Comparison of ENCODE assay signal across 12 mouse cellular contexts in genomic region chr1:34536291-34536766, GRCm38 (mm10). TPM values are rescaled to one million over a fixed set of nuclear protein-coding genes. Genes with fewer than 3 reads are reported as not detected.
DNase-seq lines count a peak whose midpoint lies in the region; ATAC-seq and TF ChIP-seq lines count a peak whose summit lies in the region.
"Had no signal": no experiment of that assay in that cellular context is flagged by ENCODE, and none has a peak within 500 bp of the region (broad histone marks: within the 10 kb centered on the region; RNA-seq: fewer than 3 reads in every experiment).

No protein-coding gene starts in this region.

- H3K27ac ChIP-seq in layer of hippocampus, adult 2 months, result no peak overlapping the region
- H3K27ac ChIP-seq in embryonic facial prominence, embryonic 10.5 days (replicated peaks), result no peak overlapping the region
- no peak overlapping the region for H3K27ac ChIP-seq in hindbrain, embryonic 16.5 days (ENCODE audit: low read depth, low read length)
- H3K27ac ChIP-seq in neural tube, embryonic 14.5 days (ENCODE audit: low read depth, low read length), result no peak overlapping the region
- H3K27ac ChIP-seq: macrophage had no signal

- H3K9ac ChIP-seq in hindbrain, embryonic 16.5 days (ENCODE audit: low read depth, low read length), result 0 out of 2 replicates have a peak overlapping the region, but pooled peaks have one; percentile 38
- H3K9ac ChIP-seq in neural tube, embryonic 14.5 days (replicated peaks; ENCODE audit: low read depth, low read length), result no peak overlapping the region

- DNase-seq in layer of hippocampus, adult 2 months (ENCODE audit: low spot score in 2 of 2), result no peak
- DNase-seq in layer of hippocampus, postnatal 25 days (ENCODE audit: extremely low spot score in 1 of 2, low spot score in 1 of 2), result no peak
- peak; percentile 18 for DNase-seq in embryonic facial prominence, embryonic 10.5 days (ENCODE audit: low spot score)
- DNase-seq in frontal cortex, postnatal 36 days (ENCODE audit: low spot score in 2 of 2), result no peak
- no peak for DNase-seq in gastrocnemius, postnatal 4 days (ENCODE audit: low spot score in 2 of 2)
- no peak for DNase-seq in gastrocnemius, postnatal 36 days
- DNase-seq: cerebellum, postnatal 10 days had no signal

- peaks cover 44% of the 10 kb centered on the region for H3K27me3 ChIP-seq in embryonic facial prominence, embryonic 10.5 days (replicated peaks; ENCODE audit: low read depth, poor library complexity, severe bottlenecking)
- H3K27me3 ChIP-seq in hindbrain, embryonic 16.5 days (replicated peaks; ENCODE audit: control insufficient read depth, insufficient read depth, low read length), result peaks cover 23% of the 10 kb centered on the region
- peaks cover 13% of the 10 kb centered on the region for H3K27me3 ChIP-seq in neural tube, embryonic 14.5 days (ENCODE audit: control insufficient read depth, insufficient read depth, low read length)

- H3K36me3 ChIP-seq in embryonic facial prominence, embryonic 10.5 days (replicated peaks), result no peaks in the 10 kb centered on the region
- no peaks in the 10 kb centered on the region for H3K36me3 ChIP-seq in hindbrain, embryonic 16.5 days (ENCODE audit: control insufficient read depth, insufficient read depth, low read length)
- no peaks in the 10 kb centered on the region for H3K36me3 ChIP-seq in neural tube, embryonic 14.5 days (ENCODE audit: control insufficient read depth, insufficient read depth, low read length)

- WGBS in embryonic facial prominence, embryonic 10.5 days, result 2% methylated on average over 14 of the region's 14 CpGs
- WGBS in hindbrain, embryonic 16.5 days, result 3% methylated on average over 14 of the region's 14 CpGs
- WGBS in neural tube, embryonic 14.5 days, result 2% methylated on average over 14 of the region's 14 CpGs

- intact Hi-C loops in gastrocnemius, postnatal 36 days (cut with DNase I), result no loop called here

- peak overlapping the region; percentile 36; the same call in 1 of the 2 replicates for H3K4me3 ChIP-seq in layer of hippocampus, adult 2 months
- H3K4me3 ChIP-seq in embryonic facial prominence, embryonic 10.5 days, result peak overlapping the region; percentile 40
- H3K4me3 ChIP-seq in hindbrain, embryonic 16.5 days (ENCODE audit: low read length), result peak overlapping the region; percentile 33
- no peak overlapping the region; the same call in 1 of the 2 replicates for H3K4me3 ChIP-seq in neural tube, embryonic 14.5 days (ENCODE audit: low read depth, low read length)

- peaks cover 8% of the 10 kb centered on the region for H3K4me1 ChIP-seq in embryonic facial prominence, embryonic 10.5 days
- peaks cover 11% of the 10 kb centered on the region for H3K4me1 ChIP-seq in hindbrain, embryonic 16.5 days (ENCODE audit: control insufficient read depth, insufficient read depth, low read depth, low read length)
- H3K4me1 ChIP-seq in neural tube, embryonic 14.5 days (ENCODE audit: control insufficient read depth, insufficient read depth, low read length), result peaks cover 7% of the 10 kb centered on the region; the same call in 1 of the 2 replicates

- peak overlapping the region; percentile 65 for H3K4me2 ChIP-seq in hindbrain, embryonic 16.5 days (ENCODE audit: low read length)
- peak overlapping the region; percentile 37 for H3K4me2 ChIP-seq in neural tube, embryonic 14.5 days (ENCODE audit: low read depth, low read length)

- no peak for TF ChIP-seq CTCF in layer of hippocampus, adult 2 months (conservative IDR thresholded peaks at IDR 0.05)

- ATAC-seq in hindbrain, embryonic 16.5 days, result no peak
- ATAC-seq in neural tube, embryonic 14.5 days (ENCODE audit: low read depth), result no peak

- no peaks in the 10 kb centered on the region for H3K9me3 ChIP-seq in embryonic facial prominence, embryonic 10.5 days
- H3K9me3 ChIP-seq in hindbrain, embryonic 16.5 days (ENCODE audit: control insufficient read depth, low read length), result no peaks in the 10 kb centered on the region
- H3K9me3 ChIP-seq in neural tube, embryonic 14.5 days (ENCODE audit: control insufficient read depth, low read length), result no peaks in the 10 kb centered on the region

RNA-seq across cellular contexts. Expression of gene Cfc1, which starts 0.9 kb away (rescaled TPM):
- under 1 TPM in 1 of 2 experiments, not detected in 1; 0.36 TPM for total RNA-seq in layer of hippocampus, adult 2 months (2021)
- not detected for total RNA-seq in layer of hippocampus, postnatal 25 days (2021)
- 0.29 TPM in 1 of 2 replicates, not detected in the other for polyA plus RNA-seq in embryonic facial prominence, embryonic 10.5 days (2016; fragmentation: Nextera tagmentation; extraction: Ambion mirVana)
- 0.16 and 0.25 TPM in 2 replicates for polyA plus RNA-seq in hindbrain, embryonic 16.5 days (2015; fragmentation: Nextera tagmentation; extraction: Ambion mirVana)
- not detected in 2 replicates for polyA plus RNA-seq in neural tube, embryonic 14.5 days (2014; fragmentation: Nextera tagmentation; extraction: Ambion mirVana)
- total RNA-seq in gastrocnemius, postnatal 4 days (2021), result not detected
- not detected for total RNA-seq in gastrocnemius, postnatal 36 days (2021)
- polyA plus RNA-seq: macrophage, Patski had no signal

RNA-seq across cellular contexts. Expression of gene Prss40, which starts 24.4 kb away (rescaled TPM):
- not detected for total RNA-seq in layer of hippocampus, adult 2 months (2021)
- total RNA-seq in layer of hippocampus, postnatal 25 days (2021), result not detected
- not detected in 2 replicates for polyA plus RNA-seq in embryonic facial prominence, embryonic 10.5 days (2016; fragmentation: Nextera tagmentation; extraction: Ambion mirVana)
- polyA plus RNA-seq in hindbrain, embryonic 16.5 days (2015; fragmentation: Nextera tagmentation; extraction: Ambion mirVana), result not detected in 2 replicates
- not detected in 2 replicates for polyA plus RNA-seq in neural tube, embryonic 14.5 days (2014; fragmentation: Nextera tagmentation; extraction: Ambion mirVana)
- total RNA-seq in gastrocnemius, postnatal 4 days (2021), result not detected
- total RNA-seq in gastrocnemius, postnatal 36 days (2021), result not detected
- total RNA-seq: hematopoietic stem cell, adult 5-6 weeks had no signal
- polyA plus RNA-seq: macrophage, Patski had no signal

RNA-seq across cellular contexts. Expression of gene Prss39, which starts 38.1 kb away (rescaled TPM):
- not detected for total RNA-seq in layer of hippocampus, adult 2 months (2021)
- total RNA-seq in layer of hippocampus, postnatal 25 days (2021), result not detected
- polyA plus RNA-seq in embryonic facial prominence, embryonic 10.5 days (2016; fragmentation: Nextera tagmentation; extraction: Ambion mirVana), result not detected in 2 replicates
- not detected in 2 replicates for polyA plus RNA-seq in hindbrain, embryonic 16.5 days (2015; fragmentation: Nextera tagmentation; extraction: Ambion mirVana)
- polyA plus RNA-seq in neural tube, embryonic 14.5 days (2014; fragmentation: Nextera tagmentation; extraction: Ambion mirVana), result not detected in 2 replicates
- total RNA-seq in gastrocnemius, postnatal 4 days (2021), result not detected
- total RNA-seq in gastrocnemius, postnatal 36 days (2021), result not detected
- polyA plus RNA-seq: macrophage, Patski had no signal

RNA-seq across cellular contexts. Expression of gene Amer3, which starts 43.1 kb away (rescaled TPM):
- total RNA-seq in layer of hippocampus, adult 2 months (2021), result 10 to 100 TPM; 41.0 to 43.8 TPM
- 10 to 100 TPM; 41.3 to 42.0 TPM for total RNA-seq in layer of hippocampus, postnatal 25 days (2021)
- polyA plus RNA-seq in embryonic facial prominence, embryonic 10.5 days (2016; fragmentation: Nextera tagmentation; extraction: Ambion mirVana), result 0.64 TPM in 2 replicates
- 28.6 and 31.9 TPM in 2 replicates for polyA plus RNA-seq in hindbrain, embryonic 16.5 days (2015; fragmentation: Nextera tagmentation; extraction: Ambion mirVana)
- polyA plus RNA-seq in neural tube, embryonic 14.5 days (2014; fragmentation: Nextera tagmentation; extraction: Ambion mirVana), result 29.2 and 33.1 TPM in 2 replicates
- not detected for total RNA-seq in gastrocnemius, postnatal 4 days (2021)
- total RNA-seq in gastrocnemius, postnatal 36 days (2021), result not detected
- total RNA-seq: hematopoietic stem cell, adult 5-6 weeks had no signal
- polyA plus RNA-seq: macrophage, Patski had no signal
